Mouse (Mus musculus) heart, embryonic 11.5 days (tissue): ENCODE data around the gene Slc10a4. TPM values are rescaled to one million over a fixed set of nuclear protein-coding genes. Genes with fewer than 3 reads are reported as not detected.

ENCODE experiments used
- ATAC-seq: fragments of 200-750 bp; cut with Nextera tagmentation; replicated peaks from 2 replicates; pipeline ENCODE4 v1.8.0; 2017; ENCODE audit warnings: moderate library complexity; ENCODE audit not compliant: insufficient number of reproducible peaks, low FRiP score, low TSS enrichment
- H3K27ac ChIP-seq: fragments of 300-500 bp; sonication (generic); 2 replicates; pipeline ENCODE4 v1.5.1; 2014; ENCODE audit warnings: mild to moderate bottlenecking, low read depth, low read length
- H3K27me3 ChIP-seq: fragments of 300-500 bp; sonication (generic); 2 replicates; pipeline ENCODE4 v1.6.1; 2014; ENCODE audit warnings: mild to moderate bottlenecking, low read length, mixed read lengths; ENCODE audit not compliant: control insufficient read depth, insufficient read depth
- H3K36me3 ChIP-seq: fragments of 300-500 bp; sonication (generic); 2 replicates; pipeline ENCODE4 v1.6.1; 2014; ENCODE audit warnings: mild to moderate bottlenecking, low read length, moderate library complexity, mixed read lengths; ENCODE audit not compliant: control insufficient read depth, insufficient read depth
- H3K4me1 ChIP-seq: fragments of 300-500 bp; sonication (generic); 2 replicates; pipeline ENCODE4 v1.6.1; 2014; ENCODE audit warnings: low read length; ENCODE audit not compliant: control insufficient read depth, insufficient read depth
- H3K4me2 ChIP-seq: fragments of 300-500 bp; sonication (generic); 2 replicates; pipeline ENCODE4 v1.6.1; 2014; ENCODE audit warnings: mild to moderate bottlenecking, moderate library complexity
- H3K4me3 ChIP-seq: fragments of 300-500 bp; sonication (generic); 2 replicates; pipeline ENCODE4 v1.5.1; 2014; ENCODE audit warnings: low read depth, low read length
- H3K9ac ChIP-seq: fragments of 300-500 bp; sonication (generic); 2 replicates; pipeline ENCODE4 v1.6.1; 2014; ENCODE audit warnings: mild to moderate bottlenecking, low read depth, low read length, moderate library complexity
- H3K9me3 ChIP-seq: fragments of 300-500 bp; sonication (generic); replicated peaks from 2 replicates; pipeline ENCODE4 v1.6.1; 2016; ENCODE audit warnings: low read length; ENCODE audit not compliant: control insufficient read depth
- WGBS: fragments of 180-500 bp; shearing (Covaris S2); extraction: QIAGEN DNeasy Blood & Tissue Kit; methylation state at CpG from one replicate; pipeline ENCODE4 v1.1.7; 2014; ENCODE audit not compliant: insufficient replicate concordance; 5-methylcytosine and 5-hydroxymethylcytosine counted together
- polyA plus RNA-seq: library from polyadenylated mRNA; unstranded; fragments of >200 nt; fragmentation: Nextera tagmentation; extraction: Ambion mirVana; gene quantifications from 2 replicates; pipeline ENCODE4 v1.2.1, GENCODE M21; 2014

Slc10a4 gene
- polyA plus RNA-seq, 1 experiment from 2014 or later, result 0.43 TPM

DNA sequence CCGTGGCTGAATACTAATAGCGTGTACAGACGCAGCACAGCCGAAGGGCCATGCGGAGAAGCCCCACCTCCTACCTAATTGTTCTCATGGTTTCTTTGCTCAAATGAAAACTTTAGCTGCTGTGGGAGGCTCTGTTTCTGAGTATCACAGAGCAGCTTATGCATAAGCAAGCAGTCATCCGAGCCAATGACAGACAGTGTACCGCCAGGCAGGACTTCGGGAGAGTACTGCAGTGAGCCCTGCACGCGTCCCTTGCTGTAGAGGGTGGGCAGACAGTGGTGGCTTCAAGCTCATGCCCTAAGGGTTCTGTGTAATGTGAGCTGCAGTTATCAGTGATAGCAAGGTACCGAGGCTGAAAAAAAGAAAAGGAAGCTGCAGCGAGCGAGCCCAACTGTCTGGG is 22.0 kb downstream of the Slc10a4 start:
- WGBS, result 50% methylated on average over 13 of the region's 13 CpGs
- no peak overlapping the region for H3K9ac ChIP-seq
- ATAC-seq, result peak; percentile 35; the same call in 1 of the 2 replicates
- H3K36me3 ChIP-seq, result peaks cover 20% of the 10 kb centered on the region
- H3K27me3 ChIP-seq, result no peaks in the 10 kb centered on the region
- no peak overlapping the region for H3K4me3 ChIP-seq
- no peaks in the 10 kb centered on the region for H3K9me3 ChIP-seq
- no peak overlapping the region for H3K4me2 ChIP-seq
- no peak overlapping the region for H3K27ac ChIP-seq
- peaks cover 4% of the 10 kb centered on the region for H3K4me1 ChIP-seq

- H3K4me2 ChIP-seq, result no peak overlapping the region
- no peaks in the 10 kb centered on the region for H3K27me3 ChIP-seq
- no peak for ATAC-seq
- H3K9ac ChIP-seq, result no peak overlapping the region
- peaks cover 29% of the 10 kb centered on the region for H3K36me3 ChIP-seq
- H3K4me3 ChIP-seq, result no peak overlapping the region
- no peak overlapping the region for H3K27ac ChIP-seq
- 83% methylated on average over 11 of the region's 11 CpGs for WGBS
- no peaks in the 10 kb centered on the region for H3K9me3 ChIP-seq
- peaks cover 4% of the 10 kb centered on the region for H3K4me1 ChIP-seq
Measured at GRCm38 (mm10) chr5:73032481-73032880, 25.8 kb downstream of the Slc10a4 start.

GRCm38 (mm10) chr5:73044055-73044454 is 37.4 kb downstream of the Slc10a4 start:
- 97% methylated on average over 2 of the region's 2 CpGs for WGBS
- 0 out of 2 replicates have a peak, but pooled peaks cover 4% of the 10 kb centered on the region for H3K4me1 ChIP-seq
- H3K36me3 ChIP-seq, result peaks cover 45% of the 10 kb centered on the region
- no peak overlapping the region for H3K27ac ChIP-seq
- H3K27me3 ChIP-seq, result no peaks in the 10 kb centered on the region
- H3K4me2 ChIP-seq, result no peak overlapping the region
- no peak overlapping the region for H3K4me3 ChIP-seq
- no peak for ATAC-seq
- H3K9ac ChIP-seq, result no peak overlapping the region
- no peaks in the 10 kb centered on the region for H3K9me3 ChIP-seq

DNA sequence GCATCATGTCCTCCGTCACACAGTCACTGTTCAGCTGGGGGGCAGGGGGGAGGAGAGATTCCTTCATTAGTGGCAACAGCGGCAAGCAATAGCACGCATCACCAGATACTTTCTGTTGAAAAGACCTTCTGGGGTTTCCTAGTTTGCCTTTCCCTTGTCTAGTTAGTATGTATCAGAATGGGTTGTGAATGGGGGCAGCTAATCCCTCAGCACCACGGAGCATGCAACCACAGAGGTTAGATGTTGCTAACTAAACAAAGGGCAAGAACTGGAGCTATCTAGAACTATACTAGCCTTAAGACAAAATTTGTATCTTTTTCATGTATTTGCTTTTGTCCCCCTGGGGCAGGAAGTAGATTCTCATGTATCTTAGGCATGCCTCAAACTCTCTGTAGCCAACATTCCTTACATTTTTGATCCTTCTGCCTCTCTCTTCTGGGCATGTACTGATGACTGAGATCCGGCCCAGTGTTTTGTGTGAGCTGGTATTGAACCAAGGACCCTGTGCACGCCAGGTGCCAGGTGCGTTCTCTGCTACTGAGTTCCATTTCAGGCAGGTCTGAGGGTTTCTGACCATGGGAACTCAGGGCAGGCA is 41.1 kb downstream of the Slc10a4 start:
- no peak overlapping the region for H3K4me3 ChIP-seq
- peaks cover 55% of the 10 kb centered on the region for H3K36me3 ChIP-seq
- WGBS, result 68% methylated on average over 7 of the region's 7 CpGs
- no peak overlapping the region for H3K4me2 ChIP-seq
- 0 out of 2 replicates have a peak, but pooled peaks cover 4% of the 10 kb centered on the region for H3K4me1 ChIP-seq
- H3K27me3 ChIP-seq, result no peaks in the 10 kb centered on the region
- H3K27ac ChIP-seq, result no peak overlapping the region
- H3K9ac ChIP-seq, result no peak overlapping the region
- ATAC-seq, result no peak
- H3K9me3 ChIP-seq, result no peaks in the 10 kb centered on the region

DNA sequence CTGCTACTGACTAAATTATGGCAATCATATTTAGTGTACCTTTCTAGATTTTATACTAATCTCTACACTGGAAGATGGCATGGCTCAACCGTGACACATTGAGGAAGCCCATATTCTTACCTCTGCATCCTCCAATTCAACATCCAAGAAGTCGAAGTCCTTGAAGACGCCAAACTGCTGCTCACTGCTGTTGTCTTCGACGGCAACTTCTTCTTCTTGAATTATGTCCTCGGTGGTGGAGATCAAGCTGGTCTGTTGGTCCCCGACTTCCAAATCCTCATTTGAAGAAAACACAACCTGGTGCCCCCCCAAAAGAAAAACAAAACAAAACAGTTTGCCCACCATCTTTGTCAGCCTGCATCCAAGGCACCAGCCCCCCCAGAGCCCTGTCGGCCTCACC is 47.2 kb downstream of the Slc10a4 start:
- H3K9me3 ChIP-seq, result no peaks in the 10 kb centered on the region
- no peaks in the 10 kb centered on the region for H3K4me1 ChIP-seq
- no peak for ATAC-seq
- no peaks in the 10 kb centered on the region for H3K27me3 ChIP-seq
- H3K9ac ChIP-seq, result no peak overlapping the region
- WGBS, result 93% methylated on average over 8 of the region's 8 CpGs
- peaks cover 32% of the 10 kb centered on the region for H3K36me3 ChIP-seq
- H3K4me2 ChIP-seq, result no peak overlapping the region
- no peak overlapping the region for H3K27ac ChIP-seq
- H3K4me3 ChIP-seq, result no peak overlapping the region

DNA sequence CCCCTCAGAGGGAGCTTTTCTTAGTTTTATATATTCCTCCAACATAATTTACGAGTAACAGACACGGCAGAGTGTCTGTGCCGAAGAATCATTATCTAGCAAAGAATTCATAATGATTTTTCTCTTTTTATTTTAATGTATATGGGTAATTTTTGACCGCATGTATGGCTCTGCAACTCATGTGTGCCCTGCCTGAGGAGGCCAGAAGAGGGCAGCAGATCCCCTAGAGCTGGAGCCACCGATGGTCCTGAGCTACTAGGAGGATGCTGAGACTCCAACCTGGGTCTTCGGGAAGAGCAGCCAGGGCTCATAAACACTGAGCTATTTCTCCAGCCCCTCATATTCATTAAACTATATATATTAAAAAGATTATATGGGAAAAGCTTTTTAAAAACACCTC is 49.8 kb downstream of the Slc10a4 start:
- H3K4me1 ChIP-seq, result no peaks in the 10 kb centered on the region
- no peak overlapping the region for H3K27ac ChIP-seq
- no peak overlapping the region for H3K4me2 ChIP-seq
- ATAC-seq, result no peak
- H3K36me3 ChIP-seq, result peaks cover 14% of the 10 kb centered on the region
- H3K4me3 ChIP-seq, result no peak overlapping the region
- no peaks in the 10 kb centered on the region for H3K9me3 ChIP-seq
- no peaks in the 10 kb centered on the region for H3K27me3 ChIP-seq
- WGBS, result 87% methylated on average over 6 of the region's 6 CpGs
- H3K9ac ChIP-seq, result no peak overlapping the region

- Histone ChIP-seq H3K4me3 (no peak overlapping the region), H3K36me3 (peaks cover 14% of the 10 kb centered on the region), H3K27me3 (no peaks in the 10 kb centered on the region), H3K4me1 (no peaks in the 10 kb centered on the region), H3K27ac (no peak overlapping the region), H3K4me2 (no peak overlapping the region), H3K9ac (no peak overlapping the region), H3K9me3 (no peaks in the 10 kb centered on the region)
- no peak for ATAC-seq
- WGBS, result 81% methylated on average over 5 of the region's 5 CpGs
Measured at GRCm38 (mm10) chr5:73056937-73057336, 50.3 kb downstream of the Slc10a4 start.

DNA sequence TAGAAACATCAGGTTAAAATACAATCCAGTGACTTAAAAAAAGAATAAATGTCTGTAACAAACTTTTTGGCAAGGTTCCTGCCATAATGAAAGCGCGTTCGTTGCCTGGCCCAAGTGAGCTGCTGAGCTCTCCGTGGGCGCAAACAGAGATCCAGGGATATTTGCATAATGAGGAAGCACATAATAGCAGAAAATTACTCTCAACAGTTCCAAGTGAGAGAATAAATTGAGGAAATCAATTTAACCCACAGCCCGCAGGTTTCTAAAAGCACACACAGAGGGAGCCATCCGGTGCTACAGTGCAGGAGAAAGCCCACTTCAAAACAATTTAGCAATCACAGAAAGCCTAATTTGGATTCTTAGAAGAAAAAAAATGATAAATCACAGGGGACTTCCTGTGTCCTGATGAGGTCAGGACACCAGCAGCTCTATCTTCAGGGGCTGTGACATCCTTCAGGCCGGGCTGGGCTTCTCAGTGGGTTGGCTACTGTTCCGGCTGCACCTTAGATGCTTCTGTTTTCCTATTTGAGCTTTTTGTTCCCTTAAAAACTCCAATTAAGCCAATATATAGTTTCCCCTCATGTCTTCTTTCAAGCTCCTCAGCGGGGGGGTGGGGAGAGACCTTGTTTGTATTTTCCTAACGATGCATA is 54.9 kb downstream of the Slc10a4 start:
- no peak overlapping the region for H3K4me3 ChIP-seq
- no peak overlapping the region for H3K27ac ChIP-seq
- no peak for ATAC-seq
- H3K27me3 ChIP-seq, result no peaks in the 10 kb centered on the region
- H3K36me3 ChIP-seq, result peaks cover 12% of the 10 kb centered on the region
- WGBS, result 89% methylated on average over 11 of the region's 11 CpGs
- no peak overlapping the region for H3K9ac ChIP-seq
- no peaks in the 10 kb centered on the region for H3K9me3 ChIP-seq
- no peak overlapping the region for H3K4me2 ChIP-seq
- no peaks in the 10 kb centered on the region for H3K4me1 ChIP-seq
